Mouse (Mus musculus) limb, embryonic 12.5 days (tissue): ENCODE data around the gene Nudt13. TPM values are rescaled to one million over a fixed set of nuclear protein-coding genes. Genes with fewer than 3 reads are reported as not detected.
"Not testable (repeated sequence)": the region's sequence is repeated elsewhere in the genome, so short reads cannot be mapped to it uniquely, and the experiment has no call there.

ENCODE experiments used
- ATAC-seq: fragments of 200-750 bp; cut with Nextera tagmentation; 2 replicates; pipeline ENCODE4 v1.8.0; 2017; ENCODE audit warnings: low read depth, moderate TSS enrichment; ENCODE audit not compliant: insufficient number of reproducible peaks, insufficient read depth, low FRiP score, low TSS enrichment
- H3K27ac ChIP-seq: fragments of 300-500 bp; sonication (generic); 2 replicates; pipeline ENCODE4 v1.5.1; 2016; ENCODE audit warnings: mild to moderate bottlenecking, moderate library complexity
- H3K27me3 ChIP-seq: fragments of 300-500 bp; sonication (generic); 2 replicates; pipeline ENCODE4 v1.6.1; 2016; ENCODE audit warnings: mild to moderate bottlenecking, moderate library complexity
- H3K36me3 ChIP-seq: fragments of 300-500 bp; sonication (generic); 2 replicates; pipeline ENCODE4 v1.6.1; 2016; ENCODE audit warnings: mild to moderate bottlenecking, moderate library complexity
- H3K4me1 ChIP-seq: fragments of 300-500 bp; sonication (generic); replicated peaks from 2 replicates; pipeline ENCODE4 v1.6.1; 2016
- H3K4me2 ChIP-seq: fragments of 300-500 bp; sonication (generic); 2 replicates; pipeline ENCODE4 v1.6.1; 2016; ENCODE audit warnings: mild to moderate bottlenecking, moderate library complexity
- H3K4me3 ChIP-seq: fragments of 300-500 bp; sonication (generic); replicated peaks from 2 replicates; pipeline ENCODE4 v1.5.1; 2016; ENCODE audit warnings: mild to moderate bottlenecking
- H3K9ac ChIP-seq: fragments of 300-500 bp; sonication (generic); replicated peaks from 2 replicates; pipeline ENCODE4 v1.6.1; 2016; ENCODE audit warnings: mild to moderate bottlenecking, moderate library complexity
- H3K9me3 ChIP-seq: fragments of 300-500 bp; sonication (generic); 2 replicates; pipeline ENCODE4 v1.6.1; 2016; ENCODE audit warnings: mild to moderate bottlenecking, moderate library complexity
- WGBS: fragments of 180-500 bp; shearing (Covaris S2); methylation state at CpG from one replicate; pipeline ENCODE4 v1.1.7; 2016; 5-methylcytosine and 5-hydroxymethylcytosine counted together
- polyA plus RNA-seq: library from polyadenylated mRNA; unstranded; fragments of >200 nt; fragmentation: Nextera tagmentation; extraction: Ambion mirVana; gene quantifications from 2 replicates; pipeline ENCODE4 v1.2.1, GENCODE M21; 2016

The Nudt13 gene
- polyA plus RNA-seq, 1 experiment from 2014 or later = 20.2 TPM

DNA sequence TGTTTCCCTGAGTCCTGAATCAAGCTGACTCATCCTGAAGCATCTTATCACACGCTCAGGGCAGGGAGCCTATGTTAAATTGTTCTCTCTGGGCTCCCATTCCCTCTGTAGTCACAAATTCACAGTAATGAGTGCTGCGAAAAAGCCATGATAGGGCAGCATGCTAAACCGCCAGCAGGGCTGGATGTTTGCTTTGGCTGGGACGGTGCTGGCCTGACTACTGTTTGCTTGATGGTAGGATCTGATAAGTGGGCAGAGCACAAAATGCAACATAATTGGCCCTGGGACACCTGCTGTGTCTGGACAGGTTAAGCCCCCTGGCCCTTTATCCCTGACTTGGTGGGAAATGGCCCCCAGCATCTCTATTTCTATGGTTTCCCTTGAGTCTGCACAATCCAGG, 3.1 kb upstream of the Nudt13 start:
- H3K27ac ChIP-seq = no peak overlapping the region
- no peaks in the 10 kb centered on the region; the same call in 1 of the 2 replicates for H3K4me1 ChIP-seq
- H3K4me3 ChIP-seq = no peak overlapping the region
- no peak for ATAC-seq
- H3K4me2 ChIP-seq = no peak overlapping the region
- H3K27me3 ChIP-seq = no peaks in the 10 kb centered on the region
- no peaks in the 10 kb centered on the region for H3K9me3 ChIP-seq
- H3K9ac ChIP-seq = no peak overlapping the region
- no peaks in the 10 kb centered on the region for H3K36me3 ChIP-seq
- WGBS = 73% methylated on average over 4 of the region's 4 CpGs

DNA sequence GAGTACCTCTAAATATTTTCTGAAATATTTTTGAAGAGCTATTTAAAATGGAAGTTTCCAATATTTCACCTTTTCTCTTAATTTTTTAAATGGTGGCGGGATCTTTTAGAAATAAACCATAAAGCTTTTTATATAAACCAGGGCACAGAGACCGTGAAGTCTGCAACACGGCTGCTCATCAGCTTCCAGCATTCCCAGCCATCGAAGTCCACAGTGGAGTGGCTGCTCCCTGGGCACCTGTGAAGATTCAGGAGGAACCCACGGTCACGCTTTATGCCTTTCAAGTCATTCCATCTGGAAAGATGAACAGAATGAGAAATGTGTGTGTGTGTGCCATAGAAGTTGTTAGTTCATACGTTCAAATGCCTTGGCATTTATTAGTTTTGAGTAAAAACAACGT, 450 bp downstream of the Nudt13 start:
- H3K27ac ChIP-seq = no peak overlapping the region
- no peaks in the 10 kb centered on the region for H3K36me3 ChIP-seq
- no peaks in the 10 kb centered on the region for H3K27me3 ChIP-seq
- H3K4me2 ChIP-seq = peak overlapping the region; percentile 65
- no peak for ATAC-seq
- no peaks in the 10 kb centered on the region; the same call in 1 of the 2 replicates for H3K4me1 ChIP-seq
- 45% methylated on average over 8 of the region's 8 CpGs for WGBS
- H3K4me3 ChIP-seq = peak overlapping the region; percentile 49
- no peaks in the 10 kb centered on the region for H3K9me3 ChIP-seq
- peak overlapping the region; percentile 38; the same call in 1 of the 2 replicates for H3K9ac ChIP-seq

DNA sequence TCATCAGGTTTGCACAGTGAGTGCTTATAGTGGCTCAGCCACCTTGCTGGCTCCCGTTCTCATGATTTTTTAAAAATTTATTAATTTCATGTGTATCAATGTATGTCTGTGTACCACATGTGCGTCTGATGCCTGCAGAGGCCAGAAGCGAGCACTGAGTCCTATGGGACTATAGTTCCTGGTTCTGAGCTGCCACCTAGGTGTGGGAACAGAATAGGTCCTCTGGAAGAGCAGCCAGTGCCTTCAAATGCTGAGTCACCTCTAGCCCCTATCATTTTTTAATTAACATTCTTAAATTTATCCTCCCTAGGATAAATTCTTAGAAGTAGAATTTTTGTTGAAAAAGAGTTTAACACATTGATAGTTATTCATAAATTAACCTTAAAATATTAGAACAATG, 3.1 kb downstream of the Nudt13 start:
- H3K27ac ChIP-seq = no peak overlapping the region
- no peak overlapping the region for H3K4me3 ChIP-seq
- H3K4me2 ChIP-seq = no peak overlapping the region
- no peaks in the 10 kb centered on the region for H3K36me3 ChIP-seq
- ATAC-seq = no peak
- H3K9me3 ChIP-seq = no peaks in the 10 kb centered on the region
- no peaks in the 10 kb centered on the region for H3K27me3 ChIP-seq
- H3K9ac ChIP-seq = no peak overlapping the region
- H3K4me1 ChIP-seq = no peaks in the 10 kb centered on the region; the same call in 1 of the 2 replicates
- WGBS = 83% methylated on average over 3 of the region's 3 CpGs

DNA sequence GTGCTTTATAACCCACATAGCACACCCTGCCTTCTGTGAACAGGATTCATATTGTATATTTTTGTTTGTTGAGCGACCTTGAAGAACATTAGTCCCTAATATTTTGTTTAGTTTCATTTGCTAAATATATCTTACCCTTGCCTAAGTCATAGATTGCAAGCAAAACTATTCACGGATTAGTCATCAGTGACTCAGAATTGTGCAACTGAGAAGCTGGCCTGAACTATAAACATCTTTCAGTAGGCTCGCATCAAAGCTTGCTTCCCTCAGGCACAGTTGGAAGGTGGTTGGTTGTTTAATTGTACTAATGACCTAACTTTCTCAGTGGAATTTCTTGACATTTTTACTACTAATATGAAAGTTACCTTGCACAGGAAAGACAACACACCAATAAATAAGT, 3.6 kb downstream of the Nudt13 start:
- H3K4me3 ChIP-seq = no peak overlapping the region
- no peaks in the 10 kb centered on the region for H3K36me3 ChIP-seq
- no peak overlapping the region for H3K4me2 ChIP-seq
- no peak for ATAC-seq
- H3K27me3 ChIP-seq = no peaks in the 10 kb centered on the region
- H3K9ac ChIP-seq = no peak overlapping the region
- H3K9me3 ChIP-seq = no peaks in the 10 kb centered on the region
- H3K4me1 ChIP-seq = no peaks in the 10 kb centered on the region; the same call in 1 of the 2 replicates
- no peak overlapping the region for H3K27ac ChIP-seq
- 80% methylated on average over 3 of the region's 3 CpGs for WGBS

DNA sequence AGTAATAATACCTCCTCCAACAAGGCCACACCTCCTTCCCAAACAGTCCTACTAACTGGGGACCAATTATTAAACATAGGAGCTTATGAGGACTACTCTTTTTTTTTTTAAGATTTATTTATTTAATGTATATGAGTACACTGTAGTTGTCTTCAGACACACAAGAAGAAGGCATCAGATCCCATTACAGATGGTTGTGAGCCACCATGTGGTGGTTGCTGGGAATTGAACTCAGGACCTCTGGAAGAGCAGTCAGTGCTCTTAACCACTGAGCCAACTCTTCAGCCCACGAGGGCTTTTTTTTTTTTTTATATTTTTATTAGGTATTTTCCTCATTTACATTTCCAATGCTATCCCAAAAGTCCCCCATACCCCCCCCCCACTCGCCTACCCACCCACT, 10.6 kb downstream of the Nudt13 start:
- not testable (repeated sequence) for H3K27ac ChIP-seq, H3K9me3 ChIP-seq, H3K4me3 ChIP-seq, H3K27me3 ChIP-seq, H3K9ac ChIP-seq, H3K4me1 ChIP-seq, ATAC-seq, H3K4me2 ChIP-seq
- WGBS = 82% methylated on average over 2 of the region's 2 CpGs
- peaks cover 31% of the 10 kb centered on the region for H3K36me3 ChIP-seq

DNA sequence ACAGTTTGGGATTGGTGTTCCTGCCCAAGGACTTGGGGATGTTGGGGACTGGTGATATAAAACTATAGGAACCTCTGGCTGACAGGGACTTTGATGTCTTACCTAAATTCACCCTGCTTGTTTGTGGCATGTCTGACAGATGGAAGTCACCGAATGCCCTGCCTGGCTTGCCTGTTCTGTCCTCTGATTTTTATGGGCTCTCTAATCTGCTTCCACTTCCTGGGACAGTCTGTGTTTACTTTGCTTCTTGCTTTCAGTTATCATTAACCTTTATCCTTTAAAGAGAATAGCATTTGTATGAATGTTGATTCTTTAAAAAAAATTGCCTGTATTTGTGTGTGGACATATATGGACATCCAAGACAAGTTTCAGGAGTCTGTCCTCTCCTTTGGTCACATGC, 20.6 kb downstream of the Nudt13 start:
- Histone ChIP-seq H3K4me3 (no peak overlapping the region), H3K4me1 (no peaks in the 10 kb centered on the region), H3K27me3 (no peaks in the 10 kb centered on the region), H3K4me2 (no peak overlapping the region), H3K9me3 (no peaks in the 10 kb centered on the region), H3K27ac (no peak overlapping the region), H3K9ac (no peak overlapping the region), H3K36me3 (peaks cover 61% of the 10 kb centered on the region)
- 42% methylated on average over 1 of the region's 1 CpGs for WGBS
- no peak for ATAC-seq

DNA sequence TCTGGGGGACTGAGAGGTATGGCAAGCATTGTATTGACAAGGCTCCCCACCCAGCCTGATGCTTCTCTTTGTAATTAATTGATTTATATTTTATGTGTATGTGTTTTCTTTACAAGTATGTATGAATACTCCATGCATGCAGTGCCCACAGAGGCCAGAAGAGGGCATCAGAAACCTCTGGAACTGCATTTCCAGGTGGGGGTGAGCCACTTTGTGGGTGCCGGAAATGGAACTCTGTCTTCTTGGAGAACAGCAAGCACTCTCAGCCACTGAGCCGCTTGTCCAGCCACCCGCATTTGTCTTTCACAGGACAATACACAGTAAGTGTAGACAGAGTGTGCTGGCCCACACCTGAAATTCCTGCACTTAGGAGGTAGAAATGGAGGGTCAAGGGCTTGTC, 24.9 kb downstream of the Nudt13 start:
- Histone ChIP-seq H3K27me3 (no peaks in the 10 kb centered on the region), H3K4me3 (no peak overlapping the region), H3K9me3 (no peaks in the 10 kb centered on the region), H3K27ac (no peak overlapping the region), H3K9ac (no peak overlapping the region), H3K4me2 (no peak overlapping the region), H3K36me3 (peaks cover 61% of the 10 kb centered on the region), H3K4me1 (no peaks in the 10 kb centered on the region)
- no peak for ATAC-seq
- 81% methylated on average over 3 of the region's 3 CpGs for whole genome bisulfite sequencing

DNA sequence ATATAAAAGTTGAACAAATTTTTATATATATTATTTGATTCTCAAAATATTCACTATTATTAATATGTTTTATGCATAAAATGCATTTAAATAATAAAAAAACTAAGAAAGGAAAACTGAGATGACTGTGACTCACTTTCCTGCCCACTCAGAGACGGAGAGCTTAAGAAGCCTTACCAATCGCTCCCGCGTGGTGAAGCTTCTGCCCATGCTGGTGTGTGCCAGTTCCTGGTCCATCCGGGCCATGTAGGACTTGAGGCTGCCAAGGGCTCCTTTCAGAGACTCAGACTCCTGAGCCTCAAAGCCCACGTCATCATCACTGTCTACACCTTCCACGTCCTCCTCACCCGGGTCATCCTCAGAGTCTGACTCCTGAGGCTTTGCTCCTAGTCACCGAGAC, 29.7 kb downstream of the Nudt13 start:
- no peak for ATAC-seq
- peaks cover 86% of the 10 kb centered on the region for H3K36me3 ChIP-seq
- H3K4me3 ChIP-seq = no peak overlapping the region
- no peaks in the 10 kb centered on the region for H3K27me3 ChIP-seq
- no peak overlapping the region for H3K4me2 ChIP-seq
- H3K27ac ChIP-seq = no peak overlapping the region
- no peaks in the 10 kb centered on the region for H3K4me1 ChIP-seq
- WGBS = 95% methylated on average over 9 of the region's 9 CpGs
- H3K9me3 ChIP-seq = no peaks in the 10 kb centered on the region
- H3K9ac ChIP-seq = no peak overlapping the region

DNA sequence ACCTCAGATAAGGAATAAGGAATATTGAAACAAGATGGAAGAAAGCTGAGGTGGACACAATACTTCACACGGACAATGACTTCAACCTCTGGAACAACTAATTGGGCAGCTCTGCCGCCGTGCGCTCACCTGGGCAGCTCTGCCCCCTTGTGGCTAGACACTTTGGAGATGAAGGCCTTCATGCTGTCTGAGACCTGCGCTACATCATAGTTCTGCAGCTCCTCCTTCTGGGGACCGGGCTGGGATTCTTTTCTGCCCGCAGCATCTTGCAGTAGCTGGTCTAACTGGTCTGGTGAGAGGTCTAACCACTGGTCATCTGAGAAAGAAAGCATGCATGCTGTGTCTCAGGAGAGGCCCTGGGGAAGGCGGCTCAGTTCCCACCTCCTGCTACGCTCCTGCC, 34.0 kb downstream of the Nudt13 start:
- no peak overlapping the region for H3K4me3 ChIP-seq
- peaks cover 91% of the 10 kb centered on the region for H3K36me3 ChIP-seq
- no peaks in the 10 kb centered on the region for H3K4me1 ChIP-seq
- no peak for ATAC-seq
- no peak overlapping the region for H3K9ac ChIP-seq
- H3K27ac ChIP-seq = no peak overlapping the region
- H3K27me3 ChIP-seq = no peaks in the 10 kb centered on the region
- 78% methylated on average over 9 of the region's 9 CpGs for WGBS
- no peaks in the 10 kb centered on the region for H3K9me3 ChIP-seq
- no peak overlapping the region for H3K4me2 ChIP-seq

DNA sequence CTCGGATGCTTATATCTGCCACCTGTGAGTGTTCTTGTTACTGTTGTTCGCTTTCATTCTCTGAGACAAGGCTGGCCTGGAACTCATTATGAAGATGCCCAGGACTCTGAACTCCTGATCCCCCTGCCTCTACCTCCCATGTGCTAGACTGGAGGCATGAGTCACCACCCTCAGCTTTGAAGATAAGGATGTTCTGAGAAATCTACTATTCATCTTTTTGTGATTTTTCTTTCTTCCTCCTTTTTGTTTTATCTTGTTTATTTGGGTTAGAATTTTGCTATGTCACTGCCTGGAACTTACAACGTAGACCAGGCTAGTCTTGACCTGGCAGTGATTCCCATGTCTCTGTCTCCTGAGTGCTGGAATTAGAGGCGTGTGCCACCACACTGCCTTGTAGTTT, 36.8 kb downstream of the Nudt13 start:
- Histone ChIP-seq H3K4me3 (no peak overlapping the region), H3K27ac (no peak overlapping the region), H3K4me1 (no peaks in the 10 kb centered on the region), H3K9ac (no peak overlapping the region), H3K9me3 (no peaks in the 10 kb centered on the region), H3K4me2 (no peak overlapping the region), H3K27me3 (no peaks in the 10 kb centered on the region), H3K36me3 (peaks cover 88% of the 10 kb centered on the region)
- no peak for ATAC-seq
- WGBS = 81% methylated on average over 4 of the region's 4 CpGs

DNA sequence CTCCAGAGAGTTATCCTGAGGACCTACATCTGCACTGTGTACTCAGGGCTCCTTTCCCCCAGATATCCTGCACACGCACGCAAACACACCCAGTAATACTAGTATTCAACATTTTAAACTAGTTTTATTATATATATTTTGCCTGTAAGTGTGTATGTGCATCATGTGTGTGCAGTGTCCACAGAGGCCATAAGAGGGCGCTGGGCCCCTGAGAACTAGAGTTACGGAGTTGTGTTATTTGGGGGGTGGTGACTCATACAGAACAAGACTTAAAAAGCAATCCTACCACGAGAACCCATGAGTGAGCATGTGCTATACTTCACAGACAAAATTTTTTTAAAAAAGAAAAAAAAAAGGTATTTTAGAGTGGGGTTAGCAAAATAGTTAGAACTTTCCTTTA, 44.9 kb downstream of the Nudt13 start:
- Histone ChIP-seq H3K4me2 (no peak overlapping the region), H3K9ac (no peak overlapping the region), H3K36me3 (peaks cover 73% of the 10 kb centered on the region), H3K4me3 (no peak overlapping the region), H3K27ac (no peak overlapping the region), H3K9me3 (no peaks in the 10 kb centered on the region), H3K27me3 (no peaks in the 10 kb centered on the region), H3K4me1 (no peaks in the 10 kb centered on the region)
- WGBS = 93% methylated on average over 5 of the region's 5 CpGs
- no peak for ATAC-seq

DNA sequence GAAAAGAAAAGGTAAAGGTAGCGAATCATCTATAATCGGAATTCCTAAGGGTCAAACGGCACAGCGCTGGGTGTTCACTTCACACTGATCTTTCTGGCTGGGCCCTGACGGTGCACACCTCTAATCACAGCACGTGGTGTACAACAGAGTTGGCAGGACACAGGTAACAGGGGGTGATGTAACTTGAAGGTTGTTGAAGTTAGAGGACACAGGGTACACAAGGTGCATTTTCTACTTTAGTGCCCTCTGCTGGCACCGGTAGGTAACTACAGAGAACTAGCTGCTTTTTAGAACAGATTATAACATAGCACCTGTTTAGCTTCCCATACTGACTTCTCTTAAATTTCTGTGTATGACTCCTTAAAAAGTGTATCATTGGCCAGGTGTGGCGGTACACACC, 45.7 kb downstream of the Nudt13 start:
- Histone ChIP-seq H3K4me2 (no peak overlapping the region), H3K4me1 (no peaks in the 10 kb centered on the region), H3K27me3 (no peaks in the 10 kb centered on the region), H3K9me3 (no peaks in the 10 kb centered on the region), H3K4me3 (no peak overlapping the region), H3K36me3 (peaks cover 74% of the 10 kb centered on the region), H3K9ac (no peak overlapping the region), H3K27ac (no peak overlapping the region)
- 84% methylated on average over 8 of the region's 8 CpGs for WGBS
- no peak for ATAC-seq
